Mouse (Mus musculus) embryonic facial prominence, embryonic 12.5 days (tissue): ENCODE results near the gene Mtmr11. TPM values are rescaled to one million over a fixed set of nuclear protein-coding genes. Genes with fewer than 3 reads are reported as not detected.
"Not testable (repeated sequence)": the region's sequence is repeated elsewhere in the genome, so short reads cannot be mapped to it uniquely, and the experiment has no call there.

Source experiments
- ATAC-seq: fragments of 200-750 bp; cut with Nextera tagmentation; 2 replicates; pipeline ENCODE4 v1.8.0; 2017; ENCODE audit not compliant: insufficient number of reproducible peaks, insufficient read depth, low FRiP score, low TSS enrichment
- H3K27ac ChIP-seq: fragments of 300-500 bp; sonication (generic); 2 replicates; pipeline ENCODE4 v1.5.1; 2016; ENCODE audit warnings: mild to moderate bottlenecking
- H3K27me3 ChIP-seq: fragments of 300-500 bp; sonication (generic); 2 replicates; pipeline ENCODE4 v1.6.1; 2016; ENCODE audit warnings: mild to moderate bottlenecking, moderate library complexity
- H3K36me3 ChIP-seq: fragments of 300-500 bp; sonication (generic); 2 replicates; pipeline ENCODE4 v1.6.1; 2016; ENCODE audit warnings: mild to moderate bottlenecking
- H3K4me1 ChIP-seq: fragments of 300-500 bp; sonication (generic); 2 replicates; pipeline ENCODE4 v1.6.1; 2016
- H3K4me2 ChIP-seq: fragments of 300-500 bp; sonication (generic); replicated peaks from 2 replicates; pipeline ENCODE4 v1.6.1; 2016; ENCODE audit warnings: mild to moderate bottlenecking, moderate library complexity
- H3K4me3 ChIP-seq: fragments of 300-500 bp; sonication (generic); 2 replicates; pipeline ENCODE4 v1.5.1; 2016; ENCODE audit warnings: mild to moderate bottlenecking
- H3K9ac ChIP-seq: fragments of 300-500 bp; sonication (generic); 2 replicates; pipeline ENCODE4 v1.6.1; 2016; ENCODE audit warnings: mild to moderate bottlenecking, moderate library complexity
- H3K9me3 ChIP-seq: fragments of 300-500 bp; sonication (generic); 2 replicates; pipeline ENCODE4 v1.6.1; 2016; ENCODE audit warnings: mild to moderate bottlenecking, moderate library complexity
- WGBS: fragments of 180-500 bp; shearing (Covaris S2); methylation state at CpG from one replicate; pipeline ENCODE4 v1.1.7; 2016; 5-methylcytosine and 5-hydroxymethylcytosine counted together
- polyA plus RNA-seq: library from polyadenylated mRNA; unstranded; fragments of >200 nt; fragmentation: Nextera tagmentation; extraction: Ambion mirVana; gene quantifications from 2 replicates; pipeline ENCODE4 v1.2.1, GENCODE M21; 2016

The Mtmr11 gene
- polyA plus RNA-seq, 1 experiment from 2014 or later = 39.5 TPM

GRCm38 (mm10) chr3:96173185-96173584, 11.4 kb downstream of the Mtmr11 start:
- no peak for ATAC-seq
- WGBS = 38% methylated on average over 7 of the region's 7 CpGs
- H3K36me3 ChIP-seq = peaks cover 49% of the 10 kb centered on the region

GRCm38 (mm10) chr3:96174042-96174441, 12.2 kb downstream of the Mtmr11 start:
- H3K27me3 ChIP-seq, H3K27ac ChIP-seq, ATAC-seq, H3K4me3 ChIP-seq, H3K9ac ChIP-seq, H3K9me3 ChIP-seq: not testable (repeated sequence)
- H3K4me1 ChIP-seq = peaks cover 25% of the 10 kb centered on the region
- H3K4me2 ChIP-seq = peak overlapping the region; percentile 32
- 84% methylated on average over 4 of the region's 4 CpGs for WGBS
- H3K36me3 ChIP-seq = peaks cover 56% of the 10 kb centered on the region

More at GRCm38 (mm10) chr3:96173185-96173584, 11.4 kb downstream of the Mtmr11 start:
- Histone ChIP-seq H3K27ac (0 out of 2 replicates have a peak overlapping the region, but pooled peaks have one; percentile 98), H3K9ac (peak overlapping the region; percentile 88), H3K9me3 (no peaks in the 10 kb centered on the region), H3K4me1 (peaks cover 25% of the 10 kb centered on the region), H3K4me3 (peak overlapping the region; percentile 96), H3K4me2 (peak overlapping the region; percentile 92), H3K27me3 (no peaks in the 10 kb centered on the region)

GRCm38 (mm10) chr3:96175251-96175650, 13.4 kb downstream of the Mtmr11 start:
- Histone ChIP-seq H3K4me3 (no peak overlapping the region), H3K4me2 (no peak overlapping the region), H3K36me3 (peaks cover 52% of the 10 kb centered on the region), H3K27me3 (no peaks in the 10 kb centered on the region), H3K27ac (no peak overlapping the region), H3K9ac (no peak overlapping the region), H3K9me3 (no peaks in the 10 kb centered on the region), H3K4me1 (peaks cover 25% of the 10 kb centered on the region)
- 87% methylated on average over 6 of the region's 6 CpGs for WGBS
- no peak for ATAC-seq

- H3K4me3 ChIP-seq = no peak overlapping the region
- H3K9ac ChIP-seq = no peak overlapping the region
- no peak overlapping the region for H3K4me2 ChIP-seq
- H3K9me3 ChIP-seq = no peaks in the 10 kb centered on the region
- ATAC-seq = no peak
- no peaks in the 10 kb centered on the region for H3K27me3 ChIP-seq
- WGBS = 90% methylated on average over 4 of the region's 4 CpGs
- H3K4me1 ChIP-seq = peaks cover 34% of the 10 kb centered on the region
- peaks cover 49% of the 10 kb centered on the region for H3K36me3 ChIP-seq
- no peak overlapping the region for H3K27ac ChIP-seq
These were observed 16.6 kb downstream of the Mtmr11 start for GRCm38 (mm10) chr3:96178427-96178826.

- no peak overlapping the region for H3K4me3 ChIP-seq
- H3K36me3 ChIP-seq = peaks cover 45% of the 10 kb centered on the region
- no peaks in the 10 kb centered on the region for H3K9me3 ChIP-seq
- H3K27me3 ChIP-seq = no peaks in the 10 kb centered on the region
- H3K4me2 ChIP-seq = no peak overlapping the region
- H3K4me1 ChIP-seq = peaks cover 31% of the 10 kb centered on the region
- H3K9ac ChIP-seq = no peak overlapping the region
- WGBS = 88% methylated on average over 2 of the region's 2 CpGs
- no peak for ATAC-seq
- no peak overlapping the region for H3K27ac ChIP-seq
These were observed 17.1 kb downstream of the Mtmr11 start for GRCm38 (mm10) chr3:96178902-96179301.

- WGBS = 77% methylated on average over 4 of the region's 4 CpGs
- Histone ChIP-seq H3K4me3 (no peak overlapping the region), H3K4me1 (peaks cover 25% of the 10 kb centered on the region), H3K9me3 (no peaks in the 10 kb centered on the region), H3K4me2 (no peak overlapping the region), H3K27ac (no peak overlapping the region), H3K36me3 (peaks cover 39% of the 10 kb centered on the region), H3K9ac (no peak overlapping the region), H3K27me3 (no peaks in the 10 kb centered on the region)
- no peak for ATAC-seq
These were observed 17.7 kb downstream of the Mtmr11 start for GRCm38 (mm10) chr3:96179531-96179930.

- Histone ChIP-seq H3K36me3 (peaks cover 28% of the 10 kb centered on the region), H3K9me3 (no peaks in the 10 kb centered on the region), H3K4me3 (peak within 1 kb of the TSS; percentile 52), H3K4me2 (peak within 1 kb of the TSS; percentile 83), H3K9ac (peak within 1 kb of the TSS; percentile 65), H3K4me1 (peaks cover 24% of the 10 kb centered on the region), H3K27ac (0 out of 2 replicates have a peak within 1 kb of the TSS, but pooled peaks have one; percentile 17), H3K27me3 (no peaks in the 10 kb centered on the region)
- ATAC-seq = no peak; the same call in 1 of the 2 replicates
- under 1% methylated on average over 18 of the region's 23 CpGs for WGBS
These were observed 19.1 kb downstream of the Mtmr11 start, which contains the start of gene Sv2a for GRCm38 (mm10) chr3:96180727-96181477. Sv2a (plus strand) TSS chr3:96181151.

GRCm38 (mm10) chr3:96181510-96182381, 19.9 kb downstream of the Mtmr11 start:
- no peak overlapping the region for H3K27ac ChIP-seq
- peak; percentile 68; the same call in 1 of the 2 replicates for ATAC-seq
- H3K4me3 ChIP-seq = peak overlapping the region; percentile 52
- H3K4me2 ChIP-seq = peak overlapping the region; percentile 83
- peaks cover 19% of the 10 kb centered on the region for H3K36me3 ChIP-seq
- H3K4me1 ChIP-seq = peaks cover 24% of the 10 kb centered on the region
- no peaks in the 10 kb centered on the region for H3K9me3 ChIP-seq
- H3K9ac ChIP-seq = peak overlapping the region; percentile 65
- H3K27me3 ChIP-seq = no peaks in the 10 kb centered on the region
- WGBS = 26% methylated on average over 12 of the region's 12 CpGs

- no peak overlapping the region for H3K27ac ChIP-seq
- H3K4me1 ChIP-seq = peaks cover 24% of the 10 kb centered on the region
- no peak for ATAC-seq
- H3K9me3 ChIP-seq = no peaks in the 10 kb centered on the region
- H3K27me3 ChIP-seq = no peaks in the 10 kb centered on the region
- H3K4me3 ChIP-seq = peak overlapping the region; percentile 52; the same call in 1 of the 2 replicates
- H3K4me2 ChIP-seq = peak overlapping the region; percentile 83
- H3K9ac ChIP-seq = peak overlapping the region; percentile 12; the same call in 1 of the 2 replicates
- H3K36me3 ChIP-seq = peaks cover 16% of the 10 kb centered on the region
- WGBS = 24% methylated on average over 4 of the region's 4 CpGs
These were observed 20.6 kb downstream of the Mtmr11 start for GRCm38 (mm10) chr3:96182382-96182776.

- Histone ChIP-seq H3K9me3 (no peaks in the 10 kb centered on the region), H3K36me3 (no peaks in the 10 kb centered on the region), H3K27ac (no peak overlapping the region), H3K4me3 (no peak overlapping the region), H3K4me1 (peaks cover 11% of the 10 kb centered on the region; the same call in 1 of the 2 replicates), H3K9ac (no peak overlapping the region), H3K4me2 (no peak overlapping the region), H3K27me3 (no peaks in the 10 kb centered on the region)
- WGBS = 51% methylated on average over 12 of the region's 12 CpGs
- no peak for ATAC-seq
These were observed 31.2 kb downstream of the Mtmr11 start for GRCm38 (mm10) chr3:96192977-96193376.

GRCm38 (mm10) chr3:96194966-96195365, 33.2 kb downstream of the Mtmr11 start:
- no peak for ATAC-seq
- Histone ChIP-seq H3K36me3 (no peaks in the 10 kb centered on the region), H3K9ac (no peak overlapping the region), H3K4me3 (no peak overlapping the region), H3K4me2 (no peak overlapping the region), H3K27ac (no peak overlapping the region), H3K9me3 (no peaks in the 10 kb centered on the region), H3K27me3 (no peaks in the 10 kb centered on the region), H3K4me1 (peaks cover 14% of the 10 kb centered on the region; the same call in 1 of the 2 replicates)
- WGBS = 76% methylated on average over 10 of the region's 10 CpGs
